Mouse (Mus musculus) T-helper 1 cell (primary cell): ENCODE measurements around the gene Lgals8.

Experiments used
- in situ Hi-C: fragments of 300-600 bp; cut with MboI, MseI; formaldehyde crosslinking; loops from one replicate; pipeline ENCODE4 v1.15.1; 2025; ENCODE audit warnings: high pct_unique_total_duplicates

Lgals8 gene

DNA sequence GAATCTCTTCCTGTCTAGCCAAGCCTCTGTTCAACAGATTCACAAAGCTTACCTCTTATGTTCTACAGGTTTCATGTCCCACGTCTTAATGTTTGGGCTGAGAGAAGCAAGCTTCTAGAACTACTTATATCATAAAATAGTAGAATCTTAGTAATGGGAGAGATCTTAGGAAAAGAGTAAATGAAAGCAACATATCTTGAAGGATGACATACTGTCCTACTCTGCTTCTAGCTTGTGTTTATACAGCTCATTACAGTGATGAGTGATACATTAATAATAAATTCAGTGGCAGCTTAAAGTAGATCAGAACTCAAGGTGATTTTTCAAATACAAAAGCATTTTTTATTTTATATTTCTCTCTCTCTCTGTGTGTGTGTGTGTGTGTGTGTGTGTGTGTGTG lies at the start of gene Lgals8:
Lgals8 (minus strand) TSS at position 101 of the 400 bp plus-strand sequence.
- in situ Hi-C loops = loop anchor here (25.0 kb wide), 1 partner anchor 922 kb away; the partner anchor contains the start of gene Gpr137b

DNA sequence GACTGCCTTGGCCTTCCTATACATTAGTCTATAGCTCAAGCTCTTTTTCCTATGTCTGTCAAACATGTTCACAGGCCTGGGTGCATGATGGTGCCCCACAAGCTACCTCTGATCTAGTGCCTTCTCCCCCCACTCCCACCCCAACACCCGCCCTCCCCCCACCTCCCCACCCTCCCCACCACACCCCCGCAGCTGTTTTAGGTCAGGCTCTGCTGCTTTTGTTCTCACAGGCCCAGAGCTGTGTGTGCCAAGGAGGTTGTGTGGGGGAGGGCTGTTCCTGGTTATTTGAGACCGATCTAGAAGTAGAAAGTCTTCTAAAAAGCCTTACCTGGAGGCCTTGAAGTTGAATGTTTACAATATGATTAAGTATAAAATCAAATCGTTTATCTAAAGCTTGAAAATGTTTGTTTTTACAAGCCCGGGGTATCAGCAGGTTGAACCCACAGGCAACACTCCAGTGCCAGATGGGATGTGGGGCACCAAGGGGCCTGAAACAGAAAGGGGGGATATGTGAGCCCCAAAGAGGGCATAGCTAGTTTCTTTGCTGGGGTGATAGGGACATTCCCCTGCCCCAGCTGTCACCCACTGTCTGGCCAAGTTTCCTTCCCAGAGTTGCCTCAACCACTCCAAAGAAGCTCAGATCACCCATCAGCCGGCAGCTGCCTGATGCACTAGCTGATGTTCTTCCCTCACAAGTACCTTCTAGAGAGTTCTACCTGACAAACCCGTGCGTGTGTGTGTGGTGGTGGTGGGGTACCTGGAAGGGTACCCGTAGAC lies 46.6 kb upstream of the Lgals8 start:
- in situ Hi-C loops = no loop called here

DNA sequence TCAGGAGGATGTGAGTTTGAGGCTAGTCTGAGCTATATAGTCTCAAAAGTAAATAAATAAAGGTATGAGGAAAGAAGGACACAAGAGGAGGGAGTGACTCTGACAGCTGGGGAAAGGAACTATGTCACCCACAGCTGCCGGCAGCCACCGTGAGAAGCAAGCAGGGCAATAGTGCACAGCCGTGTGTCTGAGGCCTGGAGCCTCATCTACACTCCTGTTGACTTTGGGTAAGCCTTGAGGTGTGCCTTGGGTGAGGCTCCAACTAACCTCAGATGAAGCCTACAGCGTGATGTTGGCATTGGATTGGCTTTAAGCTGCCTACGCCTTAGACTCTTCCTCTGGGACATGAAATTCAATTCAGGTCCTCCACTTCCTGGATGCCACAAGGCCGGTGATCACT lies 45.3 kb upstream of the Lgals8 start:
- in situ Hi-C loops = no loop called here

DNA sequence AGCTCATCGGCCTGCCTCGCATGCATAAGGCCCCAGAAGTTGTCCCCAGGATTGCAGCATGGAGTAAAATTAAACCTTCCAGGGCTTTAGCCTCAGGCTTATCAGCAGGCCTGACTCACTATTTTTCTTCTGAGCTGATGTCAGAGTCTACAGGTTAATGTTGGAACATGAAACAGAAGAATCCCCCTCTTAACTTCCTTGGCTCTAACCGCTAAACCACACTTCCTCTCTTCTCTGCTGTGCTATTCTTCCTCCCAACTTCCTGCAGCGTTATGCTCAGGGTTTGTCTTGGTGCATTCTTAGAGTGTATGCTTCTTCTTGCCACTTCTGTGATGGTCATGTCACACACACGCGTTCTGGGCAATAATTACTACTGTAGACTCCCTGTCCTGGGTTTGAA lies 42.7 kb upstream of the Lgals8 start:
- in situ Hi-C loops = no loop called here

DNA sequence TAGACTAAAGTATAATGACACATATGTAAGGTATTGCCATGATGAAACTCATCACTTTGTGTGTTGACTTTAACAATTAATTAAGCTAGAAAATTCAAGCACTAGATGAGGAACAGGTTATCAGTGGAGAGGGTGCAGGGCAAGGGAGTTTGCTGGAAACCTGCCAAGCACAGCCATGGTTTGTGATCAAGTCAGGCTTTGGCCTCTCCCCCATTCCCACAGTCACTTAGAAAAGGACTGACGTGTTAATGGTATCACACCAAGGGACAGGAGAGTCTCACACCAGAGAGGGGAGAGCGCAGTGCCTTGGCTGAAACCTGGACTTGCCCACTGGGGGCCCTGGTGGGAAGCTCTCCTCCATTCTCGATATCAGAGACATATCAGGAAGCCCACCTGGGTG lies 40.6 kb upstream of the Lgals8 start:
- in situ Hi-C loops = no loop called here

DNA sequence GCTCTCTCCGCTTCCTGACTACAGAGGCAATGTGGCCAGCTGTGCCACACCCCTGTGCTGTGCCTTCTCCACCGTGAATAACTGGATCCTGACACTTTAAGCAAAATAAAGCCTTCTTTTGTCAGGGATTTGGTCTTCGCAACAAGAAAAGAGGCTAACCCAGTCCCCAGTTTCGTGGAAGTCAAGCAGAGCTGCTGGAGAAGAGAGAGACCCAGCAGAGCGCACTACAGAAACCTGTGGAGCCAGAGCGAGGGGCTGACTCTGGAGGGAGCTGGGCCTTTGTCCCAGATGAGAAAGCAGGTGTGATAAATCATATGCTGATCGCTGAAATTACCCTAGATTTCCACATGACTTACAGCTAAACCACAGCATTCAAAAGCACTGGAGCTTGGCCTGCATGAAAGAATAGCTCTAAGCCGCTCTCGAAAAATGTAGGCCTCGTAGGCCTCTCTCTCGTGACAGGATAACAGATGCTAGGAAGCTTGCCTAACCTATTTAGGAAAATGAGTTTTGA lies 38.6 kb upstream of the Lgals8 start:
- in situ Hi-C loops = no loop called here

DNA sequence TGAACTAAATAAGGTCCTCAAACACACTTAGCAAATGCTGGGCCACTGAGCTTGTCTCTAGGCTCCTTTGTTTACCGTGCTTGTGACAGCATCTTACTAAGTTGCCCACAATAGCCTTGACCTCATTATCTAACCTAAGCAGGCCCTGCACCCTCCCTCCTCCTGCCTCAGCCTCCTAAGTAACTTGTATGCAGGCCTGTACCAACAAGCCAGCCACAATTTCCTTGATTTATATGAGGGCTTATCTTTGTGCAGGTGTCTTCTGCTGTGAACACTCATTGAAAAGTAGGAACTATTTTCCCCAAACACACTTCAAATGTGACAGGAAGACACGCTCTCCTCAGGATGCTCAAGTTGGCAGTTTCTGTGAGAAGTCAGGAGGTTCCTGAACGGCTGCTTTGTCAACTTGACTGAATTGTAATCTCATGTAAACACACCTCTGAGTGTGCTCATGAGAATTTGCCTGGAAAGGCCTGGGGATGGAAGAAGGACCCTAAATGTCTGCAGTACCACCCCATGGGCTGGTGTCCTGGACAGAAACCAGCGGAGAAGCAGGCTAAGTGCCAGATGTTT lies 38.0 kb upstream of the Lgals8 start:
- in situ Hi-C loops = no loop called here

DNA sequence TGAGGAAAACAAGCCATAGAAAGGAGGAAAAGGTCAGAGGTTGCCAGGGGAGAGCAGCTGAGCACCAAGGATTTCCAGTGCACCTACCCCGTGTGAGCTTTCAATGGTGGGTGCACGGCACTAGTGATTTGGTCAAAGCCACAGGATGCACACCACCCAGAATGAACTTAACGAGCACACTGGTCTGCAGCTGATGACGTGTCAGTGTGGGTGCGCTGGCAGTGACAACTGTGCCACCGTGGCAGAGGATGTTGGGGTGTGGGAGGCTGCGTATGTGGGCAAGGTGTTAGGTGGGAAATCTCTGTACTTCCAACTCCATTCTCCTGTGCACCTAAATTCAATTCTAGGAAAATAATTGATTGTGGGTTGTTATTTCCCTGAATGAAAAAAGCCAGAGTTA lies 34.4 kb upstream of the Lgals8 start:
- in situ Hi-C loops = loop anchor here (25.0 kb wide), 1 partner anchor 463 kb away; no protein-coding TSS in a partner anchor

DNA sequence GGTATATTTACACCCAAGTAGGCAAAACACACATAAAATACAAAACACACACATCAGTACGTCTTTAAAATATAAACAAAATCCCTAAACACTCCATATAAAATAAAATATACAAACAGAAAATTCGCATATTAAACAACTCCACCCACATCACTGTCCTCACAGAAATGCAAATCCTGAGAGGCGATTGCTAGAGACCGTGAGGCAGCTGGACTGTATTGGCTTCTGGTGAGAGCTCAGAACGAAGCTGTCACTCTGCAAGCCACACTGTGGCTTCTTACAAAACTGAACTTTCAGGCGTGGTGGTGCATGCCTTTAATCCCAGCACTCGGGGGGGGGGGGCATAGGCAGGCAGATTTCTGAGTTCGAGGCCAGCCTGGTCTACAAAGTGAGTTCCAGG lies 33.1 kb upstream of the Lgals8 start:
- in situ Hi-C loops = loop anchor here (25.0 kb wide), 1 partner anchor 464 kb away; no protein-coding TSS in a partner anchor

DNA sequence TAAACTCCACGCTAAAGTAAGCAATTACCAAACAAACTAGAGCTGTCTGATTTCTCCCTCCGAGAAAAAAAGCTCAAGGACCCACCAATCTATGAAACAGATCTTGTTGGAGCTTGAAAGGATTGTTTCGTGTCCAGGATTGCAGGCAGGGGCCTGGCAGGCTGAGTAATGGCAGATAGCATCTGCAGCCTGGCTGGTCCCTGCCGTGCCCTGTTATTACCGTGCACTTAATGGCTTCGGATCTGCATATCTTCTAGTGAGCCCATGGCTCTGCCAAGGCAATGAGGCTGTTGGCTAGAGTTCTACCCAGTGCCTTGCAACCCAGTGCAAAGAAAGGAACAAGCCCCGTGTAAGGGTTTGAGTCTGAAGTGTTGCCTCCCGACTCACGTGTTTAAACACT lies 30.0 kb upstream of the Lgals8 start:
- in situ Hi-C loops = loop anchor here (25.0 kb wide), 1 partner anchor 468 kb away; no protein-coding TSS in a partner anchor

DNA sequence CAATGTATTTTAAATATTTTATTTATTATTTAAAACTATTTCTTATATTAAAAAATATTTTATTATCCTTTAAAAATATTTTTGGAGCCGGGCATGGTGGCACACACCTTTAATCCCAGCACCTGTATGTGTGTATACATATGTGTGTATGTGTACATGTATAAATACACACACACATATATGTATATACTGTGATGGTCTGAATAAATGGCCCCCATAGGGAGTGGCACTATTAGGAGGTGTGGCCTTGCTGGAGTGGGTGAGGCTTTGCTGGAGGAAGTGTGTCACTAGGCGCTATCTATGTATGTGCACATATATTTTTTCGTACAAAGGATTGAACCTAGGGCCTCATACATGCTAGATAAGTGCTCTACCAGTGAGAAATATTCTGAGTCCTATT lies 27.8 kb upstream of the Lgals8 start:
- in situ Hi-C loops = loop anchor here (25.0 kb wide), 1 partner anchor 470 kb away; no protein-coding TSS in a partner anchor

DNA sequence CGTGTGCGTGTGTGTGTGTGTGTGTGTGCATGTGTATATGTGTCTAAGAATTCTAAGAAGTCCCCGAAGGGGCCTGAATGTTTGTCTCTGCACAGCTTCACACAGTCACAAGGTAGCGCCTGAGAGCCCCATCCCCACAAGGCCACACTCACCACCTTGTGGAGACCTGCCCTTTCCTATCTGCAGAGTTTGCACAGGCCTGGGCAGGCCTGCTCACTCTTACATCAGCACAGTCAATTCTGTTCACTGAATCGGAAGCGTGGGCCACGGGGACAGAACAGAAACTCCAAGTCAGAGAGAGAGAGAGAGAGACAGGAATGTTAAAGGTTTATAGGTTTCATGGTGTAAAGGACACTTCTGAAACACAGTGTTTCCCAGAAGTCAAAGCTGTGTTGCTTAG lies 20.9 kb upstream of the Lgals8 start:
- in situ Hi-C loops = loop anchor here (25.0 kb wide), 1 partner anchor 477 kb away; no protein-coding TSS in a partner anchor

DNA sequence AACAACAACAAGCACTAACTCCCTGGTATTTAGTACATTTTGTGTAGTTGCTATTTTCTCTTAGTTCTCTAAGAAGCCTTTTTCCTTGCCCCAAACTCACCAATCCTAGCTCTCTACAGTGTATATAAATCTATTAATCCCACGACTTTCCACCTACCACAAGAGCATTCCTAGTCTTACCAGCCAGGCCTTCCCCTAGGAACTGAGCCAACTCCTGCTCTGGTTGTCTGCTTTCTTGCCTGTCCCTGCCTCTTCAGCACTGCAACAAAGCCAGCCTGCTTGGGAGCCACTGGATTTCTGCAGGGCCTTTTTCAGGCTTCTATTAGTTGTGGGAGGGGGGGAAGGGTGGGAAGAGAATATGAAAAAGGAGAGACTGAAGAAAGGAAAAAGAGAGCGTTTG lies 20.5 kb upstream of the Lgals8 start:
- in situ Hi-C loops = loop anchor here (25.0 kb wide), 1 partner anchor 477 kb away; no protein-coding TSS in a partner anchor

DNA sequence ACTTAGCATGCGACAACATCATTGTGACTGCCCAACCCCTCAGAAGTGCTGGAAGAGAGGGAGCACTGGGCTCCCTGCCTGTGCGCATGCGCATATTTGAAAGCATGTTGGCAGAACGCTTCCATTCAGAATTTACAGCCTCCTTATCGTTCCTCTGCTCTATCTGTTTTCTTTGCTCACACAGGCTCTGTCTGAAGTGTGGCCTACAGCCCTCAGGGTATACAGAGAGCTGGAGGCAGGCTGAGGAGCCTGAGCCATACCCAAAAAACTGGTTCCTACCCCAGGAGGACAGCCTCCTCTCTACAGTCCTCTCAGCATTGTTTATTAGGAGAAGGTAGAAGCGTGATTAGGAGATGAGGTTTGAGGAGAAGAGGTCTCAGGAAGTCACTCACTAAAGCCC lies 15.1 kb upstream of the Lgals8 start:
- in situ Hi-C loops = loop anchor here (5.0 to 25.0 kb wide), 3 partner anchors 67 to 482 kb away; no protein-coding TSS in a partner anchor

DNA sequence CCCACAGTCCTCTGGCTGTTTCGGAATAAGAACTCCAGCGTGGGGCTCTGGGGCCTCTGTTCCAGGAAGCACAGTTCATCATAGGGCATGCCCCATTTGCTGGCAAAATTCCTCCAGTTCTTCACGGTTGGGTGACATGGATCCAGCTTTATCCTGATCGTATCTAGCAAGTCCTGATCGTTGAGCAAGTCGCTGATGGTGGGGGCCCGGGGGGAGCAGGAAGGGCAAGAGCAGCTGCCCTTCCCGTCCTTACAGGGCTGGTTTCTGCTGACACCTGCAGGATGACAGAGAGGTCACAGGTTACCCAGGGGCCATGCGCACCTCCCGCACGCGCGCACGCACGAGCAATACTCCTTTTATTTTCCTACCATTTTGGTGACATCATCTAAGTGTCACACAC lies 13.6 kb upstream of the Lgals8 start:
- in situ Hi-C loops = loop anchor here (5.0 to 25.0 kb wide), 3 partner anchors 69 to 484 kb away; no protein-coding TSS in a partner anchor

DNA sequence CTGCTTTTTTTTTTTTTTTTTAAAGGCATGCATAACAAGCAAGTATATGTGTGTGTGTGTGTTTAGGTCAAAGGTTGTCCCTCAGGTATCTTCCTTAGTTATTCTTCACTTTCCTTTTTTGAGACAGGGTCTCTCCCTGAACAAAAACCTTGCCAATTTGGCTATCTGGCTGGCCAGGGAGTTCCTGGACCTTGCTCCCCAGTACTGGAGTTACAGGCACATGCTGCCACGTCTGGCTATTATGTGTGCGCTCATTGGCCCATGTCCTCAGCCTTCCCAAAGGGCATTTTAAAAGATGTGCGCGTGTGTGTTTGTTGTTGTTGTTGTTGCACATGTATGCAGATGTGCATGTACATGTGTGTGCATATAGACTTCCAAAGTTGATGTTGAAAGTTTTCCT lies 12.1 kb upstream of the Lgals8 start:
- in situ Hi-C loops = loop anchor here (5.0 to 25.0 kb wide), 3 partner anchors 70 to 485 kb away; no protein-coding TSS in a partner anchor

DNA sequence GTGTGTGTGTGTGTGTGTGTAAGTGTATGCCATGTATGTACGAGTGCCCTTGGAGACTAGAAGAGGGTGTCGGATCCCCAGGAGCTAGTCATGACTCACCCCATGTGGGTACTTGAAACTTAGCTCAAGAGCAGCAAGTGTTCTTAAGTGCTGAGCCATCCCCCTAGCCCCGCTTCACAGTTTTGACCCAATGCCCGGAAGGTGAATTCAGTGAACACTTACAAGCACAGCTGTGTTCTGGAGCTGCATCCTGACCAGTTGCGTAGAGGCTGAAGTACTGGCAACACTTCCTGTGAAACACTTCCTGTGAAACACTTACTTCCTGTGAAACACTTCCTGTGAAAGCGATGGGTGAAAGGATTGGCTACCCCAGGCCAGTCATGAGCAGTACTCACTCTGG lies 10.5 kb upstream of the Lgals8 start:
- in situ Hi-C loops = loop anchor here (5.0 to 25.0 kb wide), 3 partner anchors 72 to 487 kb away; no protein-coding TSS in a partner anchor

DNA sequence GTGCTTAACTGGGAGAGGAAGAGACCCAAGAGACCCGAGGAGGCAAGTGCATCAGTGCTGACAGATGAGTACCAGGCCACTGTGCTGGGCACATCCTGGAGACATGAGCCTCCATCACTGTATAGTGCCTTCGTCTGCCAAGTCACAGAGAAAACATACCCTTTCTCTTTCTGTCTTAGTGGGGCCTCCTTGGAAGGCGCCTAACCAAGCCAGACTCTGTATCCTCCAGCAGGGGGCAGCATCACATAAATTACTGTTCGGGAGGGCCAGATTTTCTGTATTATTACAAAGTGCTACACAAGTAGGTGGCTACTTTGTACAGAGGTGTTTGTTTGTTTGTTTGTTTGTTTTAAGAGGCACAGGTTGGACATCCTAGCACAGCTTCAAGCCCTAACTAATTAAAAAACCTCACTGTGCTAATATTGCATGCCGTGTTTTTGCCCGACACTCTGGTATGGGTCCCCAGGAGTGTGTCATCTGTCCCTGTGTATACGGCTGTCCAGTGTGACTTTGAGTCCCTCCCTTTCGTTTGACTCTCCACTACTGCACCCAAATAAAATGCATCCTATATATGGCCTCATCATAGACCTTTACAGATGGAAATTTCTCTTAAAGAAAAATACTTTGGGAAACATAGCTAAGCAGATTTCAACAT lies 9.1 kb upstream of the Lgals8 start:
- in situ Hi-C loops = loop anchor here (5.0 to 25.0 kb wide), 2 partner anchors 203 to 913 kb away; partner anchors contain the start of gene Gpr137b

DNA sequence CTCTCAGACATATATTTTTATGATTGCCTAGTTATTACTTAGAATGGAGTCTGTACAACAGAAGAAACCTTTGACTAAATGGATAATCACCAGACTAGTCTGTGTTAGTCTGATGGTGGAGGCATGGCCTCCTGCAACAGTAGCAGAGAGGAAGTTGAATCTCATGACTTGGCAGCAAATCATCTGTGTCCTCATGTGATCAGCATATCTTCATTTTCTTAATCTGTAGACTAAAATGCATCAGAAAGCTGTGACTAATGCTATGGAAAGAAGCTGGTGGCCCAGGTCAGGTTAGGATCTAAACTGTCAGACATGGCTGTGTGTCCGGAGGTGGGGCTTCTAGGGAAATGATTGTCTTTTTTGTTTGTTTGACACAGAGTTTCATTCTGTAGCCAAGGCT lies 3.7 kb upstream of the Lgals8 start:
- in situ Hi-C loops = loop anchor here (25.0 kb wide), 1 partner anchor 919 kb away; the partner anchor contains the start of gene Gpr137b

DNA sequence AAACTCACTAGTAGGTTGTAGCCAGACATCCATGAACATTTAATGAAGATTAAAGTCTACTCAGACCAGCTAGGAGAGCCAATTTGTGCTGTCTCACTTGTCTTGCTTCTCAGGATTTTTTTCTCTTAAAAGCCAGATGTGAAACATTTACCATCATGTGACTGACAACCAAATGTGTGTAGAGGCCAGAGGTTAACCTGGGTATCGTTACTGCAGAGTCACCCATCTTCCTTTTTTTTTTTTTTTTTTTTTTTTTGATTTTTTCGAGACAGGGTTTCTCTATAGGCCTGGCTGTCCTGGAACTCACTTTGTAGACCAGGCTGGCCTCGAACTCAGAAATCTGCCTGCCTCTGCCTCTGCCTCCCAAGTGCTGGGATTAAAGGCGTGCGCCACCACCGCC lies 585 bp downstream of the Lgals8 start:
- in situ Hi-C loops = loop anchor here (25.0 kb wide), 1 partner anchor 923 kb away; the partner anchor contains the start of gene Gpr137b

DNA sequence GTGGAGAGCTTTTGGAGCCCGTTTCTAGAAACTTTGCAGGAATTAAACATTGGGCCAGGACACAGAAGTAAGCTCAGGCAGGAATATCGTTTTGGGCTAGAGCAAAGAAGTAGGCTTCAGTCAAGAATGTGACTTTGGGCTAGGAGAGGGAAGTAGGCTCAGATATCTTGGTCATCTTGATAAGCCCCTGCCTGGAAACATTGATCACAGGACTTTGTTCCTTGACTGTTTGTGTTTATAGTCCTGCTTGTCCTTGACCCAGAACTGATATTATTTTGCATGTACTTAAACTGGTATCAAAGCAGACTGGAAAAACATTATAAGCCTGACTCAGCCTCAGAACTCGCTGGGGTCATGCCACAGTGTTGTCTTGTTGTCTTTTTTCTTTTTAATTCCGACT lies 2.1 kb downstream of the Lgals8 start:
- in situ Hi-C loops = loop anchor here (25.0 kb wide), 1 partner anchor 925 kb away; the partner anchor contains the start of gene Gpr137b
